Mouse (Mus musculus) thymus, adult 2 months (tissue): ENCODE measurements at regions not wholly inside any gene's neighbourhood (a gene's known extent, or its start where the extent isn't known, plus 50 kb on each side); places are given as distances from the start of the nearest gene placed in this dataset.

Experiments
- CTCF ChIP-seq: fragments of 200-500 bp; IDR thresholded peaks from 2 replicates; pipeline ENCODE4 v1.5.1; 2012; ENCODE audit warnings: mild to moderate bottlenecking, control low read depth, low read length, moderate library complexity, borderline replicate concordance; ENCODE audit not compliant: control insufficient read depth, poor library complexity, insufficient read depth; ENCODE audit errors: extremely low read depth
- POLR2A ChIP-seq: fragments of 200-500 bp; IDR thresholded peaks from 2 replicates; pipeline ENCODE4 v1.6.1; 2012; ENCODE audit warnings: mild to moderate bottlenecking, low read length, control low read depth, moderate library complexity; ENCODE audit not compliant: control insufficient read depth, poor library complexity, insufficient read depth; ENCODE audit errors: extremely low read depth

- no peak for TF ChIP-seq CTCF
- TF ChIP-seq POLR2A, result no peak
Measured at GRCm38 (mm10) chr16:29946966-29947365, 117.2 kb upstream of the Hes1 start.
